Mouse (Mus musculus): ENCODE data around the gene Ms4a3. TPM values are rescaled to one million over a fixed set of nuclear protein-coding genes. Genes with fewer than 3 reads are reported as not detected.

Gene Ms4a3
- 0.99 TPM for polyA plus RNA-seq (2021)

DNA sequence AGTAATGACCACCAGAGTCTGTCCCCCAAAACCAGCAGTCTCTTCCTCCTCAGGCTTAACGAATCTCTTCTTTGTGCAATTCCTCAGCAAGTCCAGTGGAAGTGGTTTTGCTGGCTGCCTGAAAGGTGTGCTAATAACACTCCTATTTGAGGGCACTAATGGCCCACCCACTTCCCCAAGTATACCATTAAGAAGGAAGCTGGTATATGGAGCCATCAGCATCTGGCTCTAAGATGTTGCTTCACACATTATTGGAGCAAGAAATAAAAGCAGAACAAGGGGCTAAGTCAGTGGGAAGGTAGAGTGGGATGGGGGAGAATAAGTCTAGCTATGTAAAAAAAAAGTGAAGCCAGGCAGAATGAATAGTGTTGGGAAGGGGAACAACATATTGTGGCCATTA, at the start of gene Ms4a3:
Gene Ms4a3 (minus strand): TSS at position 120 of the 400 bp plus-strand sequence.
- TF ChIP-seq CTCF (IDR thresholded peaks at IDR 0.05): no peak
- no peak for ATAC-seq
- H3K27me3 ChIP-seq: no peaks in the 10 kb centered on the region
- DNase-seq (ENCODE audit: low read depth, low spot score): no peak
- POLR2A ChIA-PET: no interaction called here
- CTCF ChIA-PET: interaction anchor here (1.3 kb wide), 1 partner anchor 8 kb away, joined by 3 read pairs; no protein-coding TSS in a partner anchor
- in situ Hi-C loops (cut with MboI; ENCODE audit: low pct_unique_long_range_greater_than_20kb): no loop called here

DNA sequence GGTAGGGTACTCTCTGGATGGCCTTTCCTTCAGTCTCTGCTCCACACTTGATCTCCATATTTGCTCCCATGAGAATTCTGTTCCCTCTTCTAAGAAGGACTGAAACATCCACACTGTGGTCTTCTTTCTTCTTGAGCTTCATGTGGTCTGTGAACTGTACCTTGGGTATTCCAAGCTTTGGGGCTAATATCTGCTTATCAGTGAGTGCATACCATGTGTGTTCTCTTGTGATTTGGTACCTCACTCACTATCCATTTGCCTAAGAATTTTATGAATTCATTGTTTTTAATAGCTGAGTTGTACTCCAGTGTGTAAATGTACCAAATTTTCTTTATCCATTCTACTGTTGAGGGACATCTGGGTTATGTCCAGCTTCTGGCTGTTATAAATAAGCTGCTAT, 20.9 kb upstream of the Ms4a3 start:
- in situ Hi-C loops (cut with MboI; ENCODE audit: low pct_unique_long_range_greater_than_20kb): no loop called here
- ChIA-PET POLR2A (no interaction called here), CTCF (no interaction called here)
- TF ChIP-seq CTCF (IDR thresholded peaks at IDR 0.05): no peak
- no peaks in the 10 kb centered on the region for H3K27me3 ChIP-seq
- DNase-seq (ENCODE audit: low read depth, low spot score): no peak
- ATAC-seq: no peak

- CTCF ChIA-PET: no interaction called here
- ATAC-seq (no peak), DNase-seq (ENCODE audit: low read depth, low spot score) (no peak)
- POLR2A ChIA-PET: no interaction called here
- no peak for TF ChIP-seq CTCF (IDR thresholded peaks at IDR 0.05)
- in situ Hi-C loops (cut with MboI; ENCODE audit: low pct_unique_long_range_greater_than_20kb): no loop called here
- H3K27me3 ChIP-seq: no peaks in the 10 kb centered on the region
These were observed 19.8 kb upstream of the Ms4a3 start, which contains the start of gene Oosp2 for GRCm38 (mm10) chr19:11660459-11660858. Oosp2 (minus strand) TSS chr19:11660559.

DNA sequence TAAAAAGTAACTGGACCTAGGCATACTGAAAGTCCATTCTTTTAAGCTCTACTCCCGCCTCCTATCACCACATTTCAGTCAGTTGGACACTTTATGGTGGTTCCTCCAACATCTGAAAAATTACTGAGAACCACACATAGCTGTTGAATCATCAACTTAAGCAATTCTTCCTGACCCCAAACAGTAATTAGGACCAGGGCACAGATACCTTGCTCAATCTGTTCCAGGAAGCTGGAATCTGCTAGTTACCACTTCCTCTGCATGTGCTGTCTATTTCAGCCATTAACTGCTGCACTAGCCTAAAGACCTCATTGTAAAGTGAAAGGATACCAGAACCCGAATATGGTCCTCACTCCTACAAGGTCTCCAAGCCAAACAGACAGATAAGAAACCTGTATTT, 18.5 kb upstream of the Ms4a3 start:
- ChIA-PET CTCF (interaction anchor here (1.8 kb wide), 1 partner anchor 10 kb away, joined by 6 read pairs; no protein-coding TSS in a partner anchor), POLR2A (no interaction called here)
- no peak for TF ChIP-seq CTCF (IDR thresholded peaks at IDR 0.05)
- no peaks in the 10 kb centered on the region for H3K27me3 ChIP-seq
- ATAC-seq (no peak), DNase-seq (ENCODE audit: low read depth, low spot score) (no peak)
- in situ Hi-C loops (cut with MboI; ENCODE audit: low pct_unique_long_range_greater_than_20kb): no loop called here

GRCm38 (mm10) chr19:11649564-11649963, 8.9 kb upstream of the Ms4a3 start:
- no peaks in the 10 kb centered on the region for H3K27me3 ChIP-seq
- ChIA-PET CTCF (interaction anchor here (1.5 to 2.6 kb wide), 2 partner anchors 9 to 10 kb away, joined by 3 to 6 read pairs; partner anchors contain the start of gene Ms4a3), POLR2A (no interaction called here)
- in situ Hi-C loops (cut with MboI; ENCODE audit: low pct_unique_long_range_greater_than_20kb): no loop called here
- DNase-seq (ENCODE audit: low read depth, low spot score) (no peak), ATAC-seq (no peak)
- no peak for TF ChIP-seq CTCF (IDR thresholded peaks at IDR 0.05)

DNA sequence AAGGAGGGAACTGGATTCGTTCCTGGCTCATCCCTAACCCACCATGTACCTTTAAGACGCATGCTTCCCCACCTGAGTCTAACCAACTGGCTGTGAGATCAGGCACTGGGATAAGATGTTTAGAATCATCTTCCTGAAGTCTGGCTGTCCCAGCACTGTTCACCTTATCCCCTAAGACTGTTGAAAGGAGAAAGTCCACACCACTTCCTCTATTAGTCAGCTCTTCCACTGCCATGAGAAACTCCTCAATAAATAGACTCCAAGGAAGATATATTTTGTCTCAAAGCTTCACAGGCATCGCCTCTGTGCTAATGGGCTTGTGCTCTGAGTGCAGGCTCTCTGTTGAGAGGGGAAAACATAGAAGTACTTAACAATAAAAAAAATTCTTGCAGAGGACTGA, 5.5 kb upstream of the Ms4a3 start:
- ATAC-seq: no peak
- no peak for TF ChIP-seq CTCF (IDR thresholded peaks at IDR 0.05)
- CTCF ChIA-PET: interaction anchor here (0.9 kb wide), 1 partner anchor 11 kb away, joined by 3 read pairs; no protein-coding TSS in a partner anchor
- POLR2A ChIA-PET: no interaction called here
- in situ Hi-C loops (cut with MboI; ENCODE audit: low pct_unique_long_range_greater_than_20kb): no loop called here
- no peak for DNase-seq (ENCODE audit: low read depth, low spot score)
- H3K27me3 ChIP-seq: no peaks in the 10 kb centered on the region

GRCm38 (mm10) chr19:11639038-11639437, 1.6 kb downstream of the Ms4a3 start:
- ChIA-PET POLR2A (no interaction called here), CTCF (interaction anchor here (1.0 kb wide), 1 partner anchor 26 kb away, joined by 3 read pairs; no protein-coding TSS in a partner anchor)
- ATAC-seq: peak; percentile 91
- no peak for DNase-seq (ENCODE audit: low read depth, low spot score)
- H3K27me3 ChIP-seq: no peaks in the 10 kb centered on the region
- TF ChIP-seq CTCF (IDR thresholded peaks at IDR 0.05): no peak
- in situ Hi-C loops (cut with MboI; ENCODE audit: low pct_unique_long_range_greater_than_20kb): no loop called here

DNA sequence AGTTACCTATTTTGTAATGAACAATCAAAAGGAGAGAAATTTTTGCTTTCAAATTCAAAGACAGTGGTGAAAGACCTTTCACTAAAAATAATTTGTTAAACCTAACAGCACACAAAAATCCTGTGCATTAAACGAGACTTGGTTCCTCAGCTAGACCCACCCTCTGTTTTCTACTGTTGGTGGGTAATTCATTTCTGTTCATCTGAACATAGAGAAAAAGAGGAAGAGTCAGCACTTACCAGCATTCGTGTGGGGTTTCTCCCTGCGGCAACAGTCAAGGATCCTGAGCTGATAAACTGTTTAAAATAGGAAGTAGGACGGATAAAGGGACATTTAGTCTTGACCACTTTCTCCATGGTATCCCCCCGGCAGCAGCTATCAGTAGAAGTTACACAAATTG, 5.1 kb downstream of the Ms4a3 start:
- CTCF ChIA-PET: no interaction called here
- DNase-seq (ENCODE audit: low read depth, low spot score) (no peak), ATAC-seq (no peak)
- no peaks in the 10 kb centered on the region for H3K27me3 ChIP-seq
- in situ Hi-C loops (cut with MboI; ENCODE audit: low pct_unique_long_range_greater_than_20kb): no loop called here
- no peak for TF ChIP-seq CTCF (IDR thresholded peaks at IDR 0.05)
- POLR2A ChIA-PET: no interaction called here

DNA sequence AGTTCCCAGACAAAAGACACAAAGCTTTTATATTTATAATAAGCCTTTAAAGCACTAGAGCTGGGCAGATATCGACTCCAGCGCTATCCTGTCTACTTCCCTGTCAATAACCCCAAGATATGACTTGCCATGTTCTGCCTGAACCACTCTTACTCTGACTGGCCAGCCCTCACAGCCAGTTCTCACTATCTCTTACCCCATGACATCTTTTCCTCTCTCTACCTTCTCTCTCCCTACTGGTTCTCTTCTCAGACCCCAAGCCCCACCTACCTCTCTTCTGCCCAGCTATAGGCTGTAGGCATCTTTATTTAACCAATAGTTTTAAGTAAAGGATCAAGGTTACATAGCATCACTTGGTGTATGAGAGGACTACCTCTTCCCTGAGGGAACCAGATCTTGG, 6.3 kb downstream of the Ms4a3 start:
- POLR2A ChIA-PET: interaction anchor here (0.6 kb wide), 1 partner anchor 1065 kb away, joined by 3 read pairs; no protein-coding TSS in a partner anchor
- in situ Hi-C loops (cut with MboI; ENCODE audit: low pct_unique_long_range_greater_than_20kb): no loop called here
- CTCF ChIA-PET: interaction anchor here (0.7 to 1.8 kb wide), 2 partner anchors 9 to 28 kb away, joined by 3 to 4 read pairs; no protein-coding TSS in a partner anchor
- H3K27me3 ChIP-seq: no peaks in the 10 kb centered on the region
- no peak for TF ChIP-seq CTCF (IDR thresholded peaks at IDR 0.05)
- no peak for ATAC-seq
- no peak for DNase-seq (ENCODE audit: low read depth, low spot score)

- no peak for TF ChIP-seq CTCF (IDR thresholded peaks at IDR 0.05)
- no peak for DNase-seq (ENCODE audit: low read depth, low spot score)
- no peak for ATAC-seq
These were observed 6.9 kb downstream of the Ms4a3 start for GRCm38 (mm10) chr19:11633732-11634131.

DNA sequence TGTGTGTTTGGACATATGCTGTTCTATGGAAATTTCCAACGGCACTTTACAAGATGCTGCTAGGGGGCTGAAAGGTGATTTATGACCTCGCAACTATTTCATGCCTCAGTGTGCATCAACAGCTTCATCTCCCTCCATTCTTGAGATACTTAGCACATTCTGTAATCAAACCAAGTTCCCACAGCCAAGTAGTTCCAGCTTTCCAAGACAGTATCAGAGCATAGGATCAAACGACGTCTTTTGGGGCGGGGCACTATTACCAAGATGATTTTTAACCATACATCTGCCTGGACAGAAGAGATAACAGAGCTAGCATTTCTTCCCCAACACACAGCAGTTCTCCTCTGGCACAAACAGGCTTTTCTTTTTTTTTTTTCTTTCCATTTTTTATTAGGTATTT, 15.4 kb downstream of the Ms4a3 start:
- ATAC-seq (peak; percentile 84), DNase-seq (ENCODE audit: low read depth, low spot score) (no peak)
- ChIA-PET CTCF (interaction anchor here (0.8 to 2.4 kb wide), 2 partner anchors 12 to 18 kb away, joined by 3 to 6 read pairs; no protein-coding TSS in a partner anchor), POLR2A (interaction anchor here (0.5 to 0.6 kb wide), 2 partner anchors 15 to 100 kb away, joined by 3 read pairs; no protein-coding TSS in a partner anchor)
- H3K27me3 ChIP-seq: no peaks in the 10 kb centered on the region
- in situ Hi-C loops (cut with MboI; ENCODE audit: low pct_unique_long_range_greater_than_20kb): no loop called here
- TF ChIP-seq CTCF (IDR thresholded peaks at IDR 0.05): no peak

More at GRCm38 (mm10) chr19:11633732-11634131, 6.9 kb downstream of the Ms4a3 start:
- in situ Hi-C loops (cut with MboI; ENCODE audit: low pct_unique_long_range_greater_than_20kb): no loop called here
- H3K27me3 ChIP-seq: no peaks in the 10 kb centered on the region
- ChIA-PET CTCF (interaction anchor here (1.8 kb wide), 1 partner anchor 10 kb away, joined by 4 read pairs; no protein-coding TSS in a partner anchor), POLR2A (interaction anchor here (0.7 kb wide), 1 partner anchor 202 kb away, joined by 3 read pairs; no protein-coding TSS in a partner anchor)
